Mouse (Mus musculus) c-Kit-positive CD71-positive TER-119-negative erythroid progenitor cells, embryonic 14.5 days (primary cell): ENCODE results near the gene Gm20388.

Experiments used
- DNase-seq: peaks from one replicate; pipeline ENCODE4 v3.0.0-alpha.2; 2013; ENCODE audit warnings: low read depth

Gm20388 gene

GRCm38 (mm10) chr8:122099711-122100220 lies 2189.1 kb downstream of the Gm20388 start:
- DNase-seq, result no peak

GRCm38 (mm10) chr8:122101816-122102215 lies 2191.2 kb downstream of the Gm20388 start:
- no peak for DNase-seq

- DNase-seq, result no peak
Observed at GRCm38 (mm10) chr8:122102286-122102685, 2191.6 kb downstream of the Gm20388 start.

- DNase-seq, result no peak
Observed at GRCm38 (mm10) chr8:122103241-122103640, 2192.6 kb downstream of the Gm20388 start.

- DNase-seq, result no peak
Observed at GRCm38 (mm10) chr8:122104658-122105057, 2194.0 kb downstream of the Gm20388 start.

- no peak for DNase-seq
Observed at GRCm38 (mm10) chr8:122106270-122106669, 2195.6 kb downstream of the Gm20388 start.

- DNase-seq, result no peak
Observed at GRCm38 (mm10) chr8:122110240-122110866, 2199.7 kb downstream of the Gm20388 start.

GRCm38 (mm10) chr8:122110867-122111253 lies 2200.2 kb downstream of the Gm20388 start:
- DNase-seq, result no peak

GRCm38 (mm10) chr8:122111745-122112144 lies 2201.1 kb downstream of the Gm20388 start:
- no peak for DNase-seq

GRCm38 (mm10) chr8:122112264-122112965 lies 2201.8 kb downstream of the Gm20388 start:
- no peak for DNase-seq

GRCm38 (mm10) chr8:122114890-122115289 lies 2204.2 kb downstream of the Gm20388 start:
- DNase-seq, result no peak

GRCm38 (mm10) chr8:122116716-122117357 lies 2206.2 kb downstream of the Gm20388 start:
- no peak for DNase-seq

- DNase-seq, result no peak
Observed at GRCm38 (mm10) chr8:122118097-122118496, 2207.5 kb downstream of the Gm20388 start.

GRCm38 (mm10) chr8:122118536-122118935 lies 2207.9 kb downstream of the Gm20388 start:
- no peak for DNase-seq

GRCm38 (mm10) chr8:122124326-122124725 lies 2213.7 kb downstream of the Gm20388 start:
- DNase-seq, result no peak

- DNase-seq, result no peak
Observed at GRCm38 (mm10) chr8:122126659-122127058, 2216.0 kb downstream of the Gm20388 start.

GRCm38 (mm10) chr8:122134121-122134529 lies 2223.5 kb downstream of the Gm20388 start:
- DNase-seq, result no peak

- DNase-seq, result no peak
Observed at GRCm38 (mm10) chr8:122135494-122135893, 2224.9 kb downstream of the Gm20388 start.

- peak; percentile 10 for DNase-seq
Observed at GRCm38 (mm10) chr8:122139784-122140183, 2229.1 kb downstream of the Gm20388 start.

- no peak for DNase-seq
Observed at GRCm38 (mm10) chr8:122140411-122140810, 2229.8 kb downstream of the Gm20388 start.

GRCm38 (mm10) chr8:122142428-122142827 lies 2231.8 kb downstream of the Gm20388 start:
- DNase-seq, result no peak

GRCm38 (mm10) chr8:122143231-122143630 lies 2232.6 kb downstream of the Gm20388 start:
- no peak for DNase-seq

GRCm38 (mm10) chr8:122144729-122145311 lies 2234.2 kb downstream of the Gm20388 start:
- no peak for DNase-seq
